Comparison of ENCODE assay signal across 16 mouse cellular contexts in genomic region chr6:143021756-143022155, GRCm38 (mm10).
"Had no signal": no experiment of that assay in that cellular context is flagged by ENCODE, and none has a peak within 500 bp of the region (broad histone marks: within the 10 kb centered on the region; RNA-seq: fewer than 3 reads in every experiment).

No protein-coding gene starts in this region.

- H3K27me3 ChIP-seq: neural tube, embryonic 13.5 days; neural tube, embryonic 15.5 days; stomach, embryonic 15.5 days had no signal

- H3K4me3 ChIP-seq: neural tube, embryonic 13.5 days; neural tube, embryonic 15.5 days; stomach, embryonic 15.5 days had no signal

- H3K4me2 ChIP-seq: neural tube, embryonic 13.5 days; neural tube, embryonic 15.5 days; stomach, embryonic 15.5 days had no signal

- H3K9ac ChIP-seq: neural tube, embryonic 13.5 days; neural tube, embryonic 15.5 days; stomach, embryonic 15.5 days had no signal

- H3K4me1 ChIP-seq: neural tube, embryonic 13.5 days; stomach, embryonic 15.5 days had no signal

- H3K9me3 ChIP-seq: neural tube, embryonic 13.5 days; neural tube, embryonic 15.5 days; stomach, embryonic 15.5 days had no signal

- H3K27ac ChIP-seq: neural tube, embryonic 13.5 days; neural tube, embryonic 15.5 days; stomach, embryonic 15.5 days; stomach, postnatal 0 days had no signal

- DNase-seq: retina, postnatal 1 day; right cerebral cortex, adult 18-20 months; right cerebral cortex, postnatal 14 days; right cerebral cortex, postnatal 25 days; right cerebral cortex, postnatal 4 days; spleen, adult 18-20 months; thymus, adult 18-20 months; thymus, adult 2 months; thymus, postnatal 14 days; thymus, postnatal 25 days; thymus, postnatal 36 days; thymus, postnatal 4 days had no signal
